ENCODE assay signal across 28 mouse cellular contexts in the genomic region with DNA sequence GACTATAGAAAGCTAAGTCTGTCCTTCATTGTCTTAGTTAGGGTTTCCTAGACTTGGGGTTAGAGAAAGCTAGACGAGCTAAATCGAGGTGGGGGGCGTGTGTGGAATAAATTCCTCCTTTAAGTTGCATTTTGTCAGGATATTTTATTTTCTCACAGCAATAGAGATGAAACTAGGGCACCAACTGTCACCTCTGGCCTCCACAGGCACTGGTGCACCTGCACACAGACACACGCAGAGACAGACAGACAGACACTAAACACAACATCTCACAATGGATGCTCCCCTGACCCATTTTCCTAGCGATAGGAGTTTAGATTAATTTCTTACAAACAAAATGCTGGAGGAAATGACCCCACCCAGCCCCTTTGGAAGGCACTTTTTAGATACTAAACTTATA. TPM values are rescaled to one million over a fixed set of nuclear protein-coding genes. Genes with fewer than 3 reads are reported as not detected.
DNase-seq lines count a peak whose midpoint lies in the region; ATAC-seq and TF ChIP-seq lines count a peak whose summit lies in the region.
"Had no signal": no experiment of that assay in that cellular context is flagged by ENCODE, and none has a peak within 500 bp of the region (broad histone marks: within the 10 kb centered on the region; RNA-seq: fewer than 3 reads in every experiment).

No protein-coding gene starts in this region.

- H3K9me3 ChIP-seq in neural tube, embryonic 15.5 days (replicated peaks) = no peaks in the 10 kb centered on the region
- peaks cover 4% of the 10 kb centered on the region; the same call in 1 of the 2 replicates for H3K9me3 ChIP-seq in kidney, embryonic 16.5 days (ENCODE audit: low read length)
- H3K9me3 ChIP-seq: forebrain, embryonic 12.5 days had no signal

- no peak overlapping the region for H3K4me3 ChIP-seq in thymus, adult 2 months (ENCODE audit: control insufficient read depth, insufficient read depth, low read length)
- no peak overlapping the region for H3K4me3 ChIP-seq in neural tube, embryonic 15.5 days (replicated peaks)
- no peak overlapping the region for H3K4me3 ChIP-seq in kidney, embryonic 16.5 days (ENCODE audit: low read length)
- H3K4me3 ChIP-seq: embryonic facial prominence, embryonic 13.5 days; embryonic facial prominence, embryonic 15.5 days; erythroblast, embryonic 14.5 days; forebrain, embryonic 10.5 days; forebrain, embryonic 12.5 days had no signal

- peak; percentile 43 for DNase-seq in thymus, adult 2 months
- peak; percentile 38 to 43 for DNase-seq in thymus, postnatal 10 days (ENCODE audit: low spot score in 2 of 2)
- DNase-seq in thymus, postnatal 25 days = peak; percentile 40
- peak; percentile 48 for DNase-seq in thymus, postnatal 4 days
- no peak for DNase-seq in natural killer cell, adult 2 months (ENCODE audit: low spot score in 2 of 2)
- DNase-seq: adrenal gland, adult 2 months; adrenal gland, postnatal 10 days; adrenal gland, postnatal 25 days; cerebellum, adult 11 months; cerebellum, adult 18-20 months; cerebellum, adult 8-10 months; cerebellum, adult 9-11 months; cerebellum, postnatal 14 days; cerebellum, postnatal 36 days; embryo, embryonic 11 days had no signal

- WGBS in thymus, adult 2 months = 46% methylated on average over 5 of the region's 5 CpGs
- WGBS in neural tube, embryonic 15.5 days = 89% methylated on average over 5 of the region's 5 CpGs
- WGBS in kidney, embryonic 16.5 days = 87% methylated on average over 5 of the region's 5 CpGs

- no peak for ATAC-seq in activated CD4-positive, CD25-positive, alpha-beta regulatory T cell, adult 4 months
- no peak for ATAC-seq in neural tube, embryonic 15.5 days (ENCODE audit: low FRiP score)
- no peak for ATAC-seq in kidney, embryonic 16.5 days (ENCODE audit: low FRiP score, low TSS enrichment)
- ATAC-seq: forebrain, embryonic 14.5 days; forebrain, embryonic 16.5 days; Patski had no signal

- no peak for TF ChIP-seq CTCF in thymus, adult 2 months (IDR thresholded peaks at IDR 0.05; ENCODE audit: borderline replicate concordance, control insufficient read depth, extremely low read depth, insufficient read depth, low read length, poor library complexity)

- no peak overlapping the region for H3K9ac ChIP-seq in neural tube, embryonic 15.5 days (replicated peaks)
- no peak overlapping the region for H3K9ac ChIP-seq in kidney, embryonic 16.5 days (replicated peaks; ENCODE audit: low read length)
- H3K9ac ChIP-seq: embryonic facial prominence, embryonic 13.5 days; embryonic facial prominence, embryonic 15.5 days; forebrain, embryonic 12.5 days had no signal

- no peaks in the 10 kb centered on the region for H3K27me3 ChIP-seq in thymus, adult 2 months (ENCODE audit: control insufficient read depth, insufficient read depth, low read length)
- H3K27me3 ChIP-seq in neural tube, embryonic 15.5 days (replicated peaks) = no peaks in the 10 kb centered on the region
- no peaks in the 10 kb centered on the region for H3K27me3 ChIP-seq in kidney, embryonic 16.5 days (ENCODE audit: insufficient read depth, low read length)
- H3K27me3 ChIP-seq: CH12.LX; embryonic facial prominence, embryonic 13.5 days; embryonic facial prominence, embryonic 15.5 days; forebrain, embryonic 12.5 days; Patski had no signal

- no peak for TF ChIP-seq POLR2A in thymus, adult 2 months (IDR thresholded peaks at IDR 0.05; ENCODE audit: control insufficient read depth, extremely low read depth, insufficient read depth, low read length, poor library complexity)

- no peak overlapping the region for H3K4me2 ChIP-seq in neural tube, embryonic 15.5 days
- no peak overlapping the region for H3K4me2 ChIP-seq in kidney, embryonic 16.5 days (replicated peaks; ENCODE audit: low read depth, low read length)
- H3K4me2 ChIP-seq: embryonic facial prominence, embryonic 13.5 days; embryonic facial prominence, embryonic 15.5 days; forebrain, embryonic 12.5 days had no signal

- H3K4me1 ChIP-seq in thymus, adult 2 months (replicated peaks; ENCODE audit: control insufficient read depth, insufficient read depth, low read length) = peaks cover 18% of the 10 kb centered on the region
- no peaks in the 10 kb centered on the region for H3K4me1 ChIP-seq in neural tube, embryonic 15.5 days
- 0 out of 2 replicates have a peak, but pooled peaks cover 4% of the 10 kb centered on the region for H3K4me1 ChIP-seq in kidney, embryonic 16.5 days (ENCODE audit: insufficient read depth, low read length)
- H3K4me1 ChIP-seq: embryonic facial prominence, embryonic 15.5 days had no signal

- H3K27ac ChIP-seq in thymus, adult 2 months (ENCODE audit: control insufficient read depth, insufficient read depth, low read length) = peak overlapping the region; percentile 53
- H3K27ac ChIP-seq in neural tube, embryonic 15.5 days (replicated peaks) = no peak overlapping the region
- H3K27ac ChIP-seq in kidney, embryonic 16.5 days (ENCODE audit: low read length) = no peak overlapping the region
- H3K27ac ChIP-seq: embryonic facial prominence, embryonic 13.5 days; embryonic facial prominence, embryonic 15.5 days; forebrain, embryonic 10.5 days; forebrain, embryonic 12.5 days had no signal

- 0 out of 2 replicates have a peak, but pooled peaks cover 4% of the 10 kb centered on the region for H3K36me3 ChIP-seq in thymus, adult 2 months (ENCODE audit: control insufficient read depth, insufficient read depth, low read length)
- no peaks in the 10 kb centered on the region for H3K36me3 ChIP-seq in neural tube, embryonic 15.5 days
- H3K36me3 ChIP-seq in kidney, embryonic 16.5 days (ENCODE audit: insufficient read depth, low read length) = no peaks in the 10 kb centered on the region
- H3K36me3 ChIP-seq: embryonic facial prominence, embryonic 13.5 days; embryonic facial prominence, embryonic 15.5 days; forebrain, embryonic 10.5 days; forebrain, embryonic 12.5 days; G1E had no signal

RNA-seq across cellular contexts. Expression of a gene that starts 14.8 kb away (rescaled TPM):
- polyA plus RNA-seq in thymus, adult 2 months (2012; rRNA removed) = 1.1 and 1.6 TPM in 2 replicates
- under 1 TPM; 0.09 to 0.17 TPM for polyA plus RNA-seq in activated CD4-positive, CD25-positive, alpha-beta regulatory T cell, adult 4 months (2017; shearing (Covaris generic))
- polyA plus RNA-seq in neural tube, embryonic 15.5 days (2015; fragmentation: Nextera tagmentation; extraction: Ambion mirVana) = 4.0 and 4.1 TPM in 2 replicates
- 3.7 and 4.4 TPM in 2 replicates for polyA plus RNA-seq in kidney, embryonic 16.5 days (2015; fragmentation: Nextera tagmentation; extraction: Ambion mirVana)

RNA-seq across cellular contexts. Expression of a gene that starts 44.7 kb away (rescaled TPM):
- 83.8 and 96.2 TPM in 2 replicates for polyA plus RNA-seq in thymus, adult 2 months (2012; rRNA removed)
- 100 to 1,000 TPM; 132 to 161 TPM for polyA plus RNA-seq in activated CD4-positive, CD25-positive, alpha-beta regulatory T cell, adult 4 months (2017; shearing (Covaris generic))
- polyA plus RNA-seq in neural tube, embryonic 15.5 days (2015; fragmentation: Nextera tagmentation; extraction: Ambion mirVana) = 74.6 and 86.6 TPM in 2 replicates
- polyA plus RNA-seq in kidney, embryonic 16.5 days (2015; fragmentation: Nextera tagmentation; extraction: Ambion mirVana) = 126 TPM in 2 replicates

RNA-seq across cellular contexts. Expression of a gene that starts 46.5 kb away (rescaled TPM):
- polyA plus RNA-seq in thymus, adult 2 months (2012; rRNA removed) = 65.2 and 82.5 TPM in 2 replicates
- polyA plus RNA-seq in activated CD4-positive, CD25-positive, alpha-beta regulatory T cell, adult 4 months (2017; shearing (Covaris generic)) = 10 to 100 TPM; 38.9 to 48.9 TPM
- polyA plus RNA-seq in neural tube, embryonic 15.5 days (2015; fragmentation: Nextera tagmentation; extraction: Ambion mirVana) = 15.7 and 17.3 TPM in 2 replicates
- 13.4 and 15.1 TPM in 2 replicates for polyA plus RNA-seq in kidney, embryonic 16.5 days (2015; fragmentation: Nextera tagmentation; extraction: Ambion mirVana)

Comparison
In these comparisons a context has a peak if more than half of its experiments do, and no peak if none do; other contexts are left out.
1. DNase-seq: peak in thymus, adult 2 months (single experiment), thymus, postnatal 10 days (2 of 2), thymus, postnatal 25 days (single experiment) and thymus, postnatal 4 days (single experiment); none in natural killer cell, adult 2 months (0 of 2).